Mouse (Mus musculus) myocyte (in vitro differentiated cells): ENCODE measurements around the gene Dnase1l2. TPM values are rescaled to one million over a fixed set of nuclear protein-coding genes. Genes with fewer than 3 reads are reported as not detected.

Experiments
- H3K27me3 ChIP-seq: one replicate; pipeline ENCODE4 v1.6.1; 2011; ENCODE audit not compliant: control insufficient read depth, insufficient read depth, insufficient read length
- H3K36me3 ChIP-seq: one replicate; pipeline ENCODE4 v1.6.1; 2011; ENCODE audit not compliant: control insufficient read depth, insufficient read depth
- H3K4me2 ChIP-seq: one replicate; pipeline ENCODE4 v1.6.1; 2011; ENCODE audit warnings: low read depth, control low read depth
- H3K4me3 ChIP-seq: one replicate; pipeline ENCODE4 v1.5.1; 2011; ENCODE audit warnings: mild to moderate bottlenecking, control low read depth, moderate library complexity
- H3K79me2 ChIP-seq: one replicate; pipeline ENCODE4 v1.6.1; 2011; ENCODE audit not compliant: control insufficient read depth, insufficient read depth
- H3ac ChIP-seq: one replicate; pipeline ENCODE4 v1.6.1; 2011; ENCODE audit not compliant: control insufficient read depth, insufficient read length
- CEBPB ChIP-seq: IDR thresholded peaks from 2 replicates; pipeline ENCODE4 v1.6.1; 2011; ENCODE audit warnings: mild to moderate bottlenecking, moderate library complexity; ENCODE audit not compliant: poor library complexity, insufficient read depth, severe bottlenecking
- E2F4 ChIP-seq: IDR thresholded peaks from one replicate; pipeline ENCODE4 v1.6.1; 2011; ENCODE audit warnings: mild to moderate bottlenecking, control low read depth, moderate library complexity; ENCODE audit not compliant: insufficient read depth
- MAX ChIP-seq: IDR thresholded peaks from one replicate; pipeline ENCODE4 v1.6.1; 2011; ENCODE audit warnings: low read depth, mild to moderate bottlenecking, control low read depth
- MYOD1 ChIP-seq, 3 experiments: IDR thresholded peaks; one replicate each; pipeline ENCODE4 v1.6.1; 2011; ENCODE audit warnings: control low read depth in 2 of 3, low read depth in 2 of 3, mild to moderate bottlenecking in 2 of 3, moderate library complexity in 1 of 3; ENCODE audit not compliant: insufficient read length in 2 of 3, control insufficient read depth in 1 of 3
- MYOG ChIP-seq, 3 experiments: IDR thresholded peaks; one replicate each; pipeline ENCODE4 v1.6.1; 2011; ENCODE audit warnings: control low read depth in 2 of 3, low read depth in 2 of 3, mild to moderate bottlenecking in 2 of 3; ENCODE audit not compliant: insufficient read length in 2 of 3, control insufficient read depth in 1 of 3, insufficient read depth in 1 of 3
- POLR2A ChIP-seq: IDR thresholded peaks from one replicate; pipeline ENCODE4 v1.6.1; 2011; ENCODE audit warnings: low read depth, mild to moderate bottlenecking, control low read depth, moderate library complexity; ENCODE audit not compliant: insufficient read length
- POLR2AphosphoS2 ChIP-seq: IDR thresholded peaks from one replicate; pipeline ENCODE4 v1.6.1; 2011; ENCODE audit warnings: low read depth, control low read depth; ENCODE audit not compliant: insufficient read length
- REST ChIP-seq: IDR thresholded peaks from one replicate; pipeline ENCODE4 v1.6.1; 2011; ENCODE audit warnings: mild to moderate bottlenecking, control low read depth, moderate library complexity; ENCODE audit not compliant: insufficient read depth, insufficient read length
- SRF ChIP-seq: IDR thresholded peaks from one replicate; pipeline ENCODE4 v1.6.1; 2011; ENCODE audit warnings: low read depth; ENCODE audit not compliant: control insufficient read depth, insufficient read length
- TCF12 ChIP-seq: IDR thresholded peaks from one replicate; pipeline ENCODE4 v1.6.1; 2011; ENCODE audit warnings: mild to moderate bottlenecking, control low read depth; ENCODE audit not compliant: poor library complexity, insufficient read depth, severe bottlenecking
- TCF3 ChIP-seq: IDR thresholded peaks from one replicate; pipeline ENCODE4 v1.6.1; 2011; ENCODE audit warnings: low read depth, control low read depth; ENCODE audit not compliant: insufficient read length
- USF1 ChIP-seq: IDR thresholded peaks from one replicate; pipeline ENCODE4 v1.6.1; 2011; ENCODE audit warnings: low read depth, mild to moderate bottlenecking, control low read depth, moderate library complexity
- polyA plus RNA-seq: library from polyadenylated mRNA; unstranded; fragments of >200 nt; fragmentation: generic; extraction: Trizol; gene quantifications from one replicate; pipeline ENCODE4 v1.2.1, GENCODE M21; 2012; ENCODE audit warnings: missing spikeins

Gene Dnase1l2
- polyA plus RNA-seq, 1 experiment, result 1.0 TPM

DNA sequence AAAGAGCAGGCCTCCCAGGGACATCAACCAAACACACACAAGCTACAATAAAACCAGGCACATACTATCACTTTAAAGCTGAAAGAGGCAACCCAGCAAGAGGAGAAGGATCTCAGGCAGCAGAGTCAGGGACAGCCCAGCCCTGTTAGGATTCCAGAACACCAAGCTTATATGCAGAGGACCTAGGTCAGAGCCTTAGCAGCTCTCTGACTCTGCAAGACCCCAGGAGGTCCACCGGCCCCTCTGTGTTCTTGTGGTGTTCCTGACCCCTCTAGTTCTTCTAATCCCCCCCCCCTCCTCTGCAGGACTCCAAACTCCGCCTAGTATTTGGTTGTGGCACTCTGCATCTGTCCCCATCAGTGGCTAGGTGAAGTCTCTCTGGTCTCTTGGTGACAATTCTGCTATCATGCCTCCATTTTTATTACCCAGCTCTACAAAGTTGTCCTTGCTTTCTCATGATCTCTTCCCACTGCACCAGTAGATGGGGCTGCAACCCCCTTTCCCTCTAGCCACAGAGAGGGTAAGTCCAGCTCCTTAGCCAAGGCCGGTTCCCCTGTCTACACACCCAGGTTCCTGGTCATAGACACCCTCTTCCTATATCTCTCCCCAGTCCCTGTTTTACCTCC, 37.4 kb upstream of the Dnase1l2 start:
- H3K4me2 ChIP-seq, result peak overlapping the region; percentile 61
- peaks cover 15% of the 10 kb centered on the region for H3K36me3 ChIP-seq
- TF ChIP-seq POLR2AphosphoS2 (no peak), CEBPB (no peak), E2F4 (no peak), MYOD1 (IDR thresholded peaks at IDR 0.05; ENCODE audit: control insufficient read depth in 1 of 3, insufficient read length in 2 of 3, low read depth in 2 of 3) (no peak), MYOG (IDR thresholded peaks at IDR 0.05; ENCODE audit: control insufficient read depth in 1 of 3, insufficient read depth in 1 of 3, insufficient read length in 2 of 3, low read depth in 2 of 3) (no peak), REST (no peak), TCF12 (no peak), USF1 (no peak), MAX (no peak), POLR2A (no peak), TCF3 (no peak), SRF (no peak)
- H3ac ChIP-seq, result no peak overlapping the region
- H3K79me2 ChIP-seq, result peaks cover 6% of the 10 kb centered on the region
- H3K4me3 ChIP-seq, result peak overlapping the region; percentile 56
- H3K27me3 ChIP-seq, result no peaks in the 10 kb centered on the region

DNA sequence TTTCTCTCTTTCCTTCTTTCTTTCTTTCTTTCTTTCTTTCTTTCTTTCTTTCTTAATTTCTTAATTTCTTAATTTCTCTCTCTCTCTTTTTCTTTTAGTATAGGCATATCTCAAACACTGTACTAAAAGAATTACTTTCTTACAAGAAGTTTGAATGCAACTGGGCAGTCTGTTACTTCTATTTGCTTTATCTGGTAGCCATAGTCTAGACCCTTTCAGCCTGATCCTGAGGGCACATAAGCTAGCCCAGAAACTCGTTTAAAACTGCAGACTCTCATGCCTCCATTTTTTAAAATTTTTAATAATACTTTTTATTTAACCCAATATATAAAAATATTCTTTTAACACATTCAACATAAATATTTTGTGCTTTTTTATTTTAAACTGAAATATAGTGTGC, 36.5 kb upstream of the Dnase1l2 start:
- peak overlapping the region; percentile 26 for H3ac ChIP-seq
- peak overlapping the region; percentile 56 for H3K4me3 ChIP-seq
- H3K27me3 ChIP-seq, result no peaks in the 10 kb centered on the region
- H3K36me3 ChIP-seq, result peaks cover 18% of the 10 kb centered on the region
- H3K4me2 ChIP-seq, result peak overlapping the region; percentile 61
- TF ChIP-seq POLR2A (no peak), USF1 (no peak), SRF (no peak), TCF3 (no peak)
- H3K79me2 ChIP-seq, result peaks cover 6% of the 10 kb centered on the region

- Histone ChIP-seq H3K27me3 (no peaks in the 10 kb centered on the region), H3K4me2 (peak within 1 kb of the TSS; percentile 95), H3K4me3 (peak within 1 kb of the TSS; percentile 56), H3K79me2 (peaks cover 6% of the 10 kb centered on the region), H3K36me3 (peaks cover 18% of the 10 kb centered on the region), H3ac (peak within 1 kb of the TSS; percentile 26)
- TF ChIP-seq USF1, result no peak
- no peak for TF ChIP-seq REST
- no peak for TF ChIP-seq MYOG (IDR thresholded peaks at IDR 0.05; ENCODE audit: control insufficient read depth in 1 of 3, insufficient read depth in 1 of 3, insufficient read length in 2 of 3, low read depth in 2 of 3)
- no peak for TF ChIP-seq TCF3
- TF ChIP-seq POLR2AphosphoS2, result peak; percentile 80
- TF ChIP-seq POLR2A, result peak; percentile 88
- TF ChIP-seq SRF, result peak; percentile 77
- no peak for TF ChIP-seq E2F4
- no peak for TF ChIP-seq MAX
- TF ChIP-seq MYOD1 (IDR thresholded peaks at IDR 0.05; ENCODE audit: control insufficient read depth in 1 of 3, insufficient read length in 2 of 3, low read depth in 2 of 3), result peak in 1 of 3 experiments; percentile 18
- 0 out of 2 replicates have a peak, but pooled peaks have one; percentile 10 for TF ChIP-seq CEBPB
- no peak for TF ChIP-seq TCF12
These were observed 35.9 kb upstream of the Dnase1l2 start, which contains the start of gene Mlst8 for GRCm38 (mm10) chr17:24478663-24479380. TSS of gene Mlst8 (minus strand) at chr17:24479078.

GRCm38 (mm10) chr17:24477985-24478600, 35.2 kb upstream of the Dnase1l2 start:
- peaks cover 18% of the 10 kb centered on the region for H3K36me3 ChIP-seq
- H3K4me3 ChIP-seq, result peak overlapping the region; percentile 56
- no peaks in the 10 kb centered on the region for H3K27me3 ChIP-seq
- peak overlapping the region; percentile 26 for H3ac ChIP-seq
- TF ChIP-seq E2F4, result no peak
- H3K4me2 ChIP-seq, result peak overlapping the region; percentile 95
- peaks cover 6% of the 10 kb centered on the region for H3K79me2 ChIP-seq

GRCm38 (mm10) chr17:24477053-24477984, 34.4 kb upstream of the Dnase1l2 start:
- peak overlapping the region; percentile 95 for H3K4me2 ChIP-seq
- TF ChIP-seq POLR2AphosphoS2 (no peak), CEBPB (no peak), MYOG (IDR thresholded peaks at IDR 0.05; ENCODE audit: control insufficient read depth in 1 of 3, insufficient read depth in 1 of 3, insufficient read length in 2 of 3, low read depth in 2 of 3) (no peak), POLR2A (no peak), TCF12 (no peak), E2F4 (no peak), TCF3 (no peak), MYOD1 (IDR thresholded peaks at IDR 0.05; ENCODE audit: control insufficient read depth in 1 of 3, insufficient read length in 2 of 3, low read depth in 2 of 3) (no peak), REST (no peak), MAX (no peak)
- peaks cover 18% of the 10 kb centered on the region for H3K36me3 ChIP-seq
- H3K4me3 ChIP-seq, result peak overlapping the region; percentile 56
- peaks cover 11% of the 10 kb centered on the region for H3K79me2 ChIP-seq
- no peaks in the 10 kb centered on the region for H3K27me3 ChIP-seq
- no peak overlapping the region for H3ac ChIP-seq
